Mouse (Mus musculus) activated CD4-positive, CD25-positive, alpha-beta regulatory T cell, adult 4 months (primary cell): ENCODE measurements around the gene Tvp23b. TPM values are rescaled to one million over a fixed set of nuclear protein-coding genes. Genes with fewer than 3 reads are reported as not detected.

Experiments
- ATAC-seq: one replicate; pipeline ENCODE4 v1.8.0; 2017
- polyA plus RNA-seq, 2 experiments: library from polyadenylated mRNA; unstranded; fragments of 100-300 nt; shearing (Covaris generic); gene quantifications; one replicate each; pipeline ENCODE4 v1.2.1; 2017

Tvp23b gene
- 10 to 100 TPM; 51.3 to 60.7 TPM for polyA plus RNA-seq

- ATAC-seq, result peak; percentile 92
These were observed at the start of gene Tvp23b for GRCm38 (mm10) chr11:62879220-62880048. TSS of gene Tvp23b (plus strand) at chr11:62879455.

GRCm38 (mm10) chr11:62830387-62830786 lies 48.9 kb upstream of the Tvp23b start:
- no peak for ATAC-seq

- ATAC-seq, result no peak
These were observed 47.3 kb upstream of the Tvp23b start for GRCm38 (mm10) chr11:62831906-62832305.

DNA sequence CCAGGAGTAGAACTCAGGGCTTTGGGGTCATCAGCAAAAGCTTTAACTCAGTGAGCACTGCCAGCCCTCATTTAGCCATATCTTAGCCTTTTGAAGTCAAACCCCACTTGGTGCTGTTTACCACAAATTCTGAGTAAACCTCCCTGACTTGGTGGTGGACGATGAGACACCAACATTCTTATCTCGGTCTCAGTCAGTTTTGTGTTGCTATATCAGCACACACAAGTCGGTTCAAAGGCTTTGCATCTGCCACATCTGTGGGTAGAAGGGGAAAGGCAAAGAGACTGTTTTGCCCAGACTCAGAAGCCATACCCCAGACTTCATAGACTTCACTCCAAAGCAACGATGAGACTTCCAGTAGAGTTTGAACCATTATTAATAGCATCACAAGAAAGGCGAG lies 34.7 kb upstream of the Tvp23b start:
- ATAC-seq, result no peak

DNA sequence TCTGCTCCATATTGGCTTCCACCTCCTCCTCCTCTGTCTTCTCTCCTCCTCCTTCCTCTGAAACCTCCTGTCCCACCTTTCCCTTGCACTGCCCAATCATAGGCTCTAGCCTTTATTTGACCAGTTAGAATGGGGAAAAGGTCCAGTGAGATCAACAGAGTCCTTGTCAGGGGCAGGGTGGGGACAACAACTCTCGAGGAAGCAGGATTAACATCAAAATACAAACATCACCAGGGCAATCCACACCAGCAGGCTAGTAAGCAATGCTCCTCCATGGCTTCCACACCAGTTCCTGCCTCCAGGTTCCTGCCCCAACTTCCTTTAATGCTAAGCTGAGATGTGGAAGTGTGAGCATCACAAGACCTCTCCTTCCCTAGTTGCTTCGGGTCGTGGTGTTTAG lies 33.5 kb upstream of the Tvp23b start:
- ATAC-seq, result no peak

DNA sequence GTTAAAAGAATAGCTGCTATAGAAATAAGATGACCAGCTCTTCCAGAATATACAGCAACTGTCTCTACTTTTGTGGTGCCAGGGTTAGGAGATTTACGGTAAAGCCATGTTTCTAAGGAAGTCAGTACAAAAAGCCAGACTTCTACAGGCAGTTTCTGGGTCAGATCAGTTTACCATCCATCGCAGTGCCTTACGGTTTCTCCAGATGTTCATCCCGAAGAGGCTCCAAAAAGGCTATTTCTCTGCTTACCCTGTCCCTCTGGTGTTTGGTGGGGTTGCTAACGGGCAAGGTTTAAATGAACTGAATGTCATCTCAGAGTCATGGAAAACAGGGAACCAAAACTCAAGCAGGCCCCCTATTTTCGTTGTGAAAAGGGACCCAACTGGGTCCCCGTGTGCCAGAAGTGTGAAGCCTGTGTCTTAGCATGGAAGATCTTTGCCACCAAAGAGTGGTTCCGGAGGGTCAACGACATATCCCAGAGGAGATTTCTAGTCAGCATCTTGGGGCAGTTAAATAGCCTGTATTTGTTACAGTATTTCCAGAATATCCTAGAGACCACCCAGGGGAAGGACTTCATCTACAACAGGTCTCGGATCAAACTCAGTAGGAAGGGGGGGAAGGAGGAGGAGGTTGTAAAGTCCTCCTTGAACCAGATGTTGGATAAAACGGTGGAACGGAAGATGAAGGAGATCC lies 32.1 kb upstream of the Tvp23b start, which contains the start of gene Fbxw10:
TSS of gene Fbxw10 (plus strand) at position 109 of the 694 bp plus-strand sequence.
- ATAC-seq, result peak; percentile 71

DNA sequence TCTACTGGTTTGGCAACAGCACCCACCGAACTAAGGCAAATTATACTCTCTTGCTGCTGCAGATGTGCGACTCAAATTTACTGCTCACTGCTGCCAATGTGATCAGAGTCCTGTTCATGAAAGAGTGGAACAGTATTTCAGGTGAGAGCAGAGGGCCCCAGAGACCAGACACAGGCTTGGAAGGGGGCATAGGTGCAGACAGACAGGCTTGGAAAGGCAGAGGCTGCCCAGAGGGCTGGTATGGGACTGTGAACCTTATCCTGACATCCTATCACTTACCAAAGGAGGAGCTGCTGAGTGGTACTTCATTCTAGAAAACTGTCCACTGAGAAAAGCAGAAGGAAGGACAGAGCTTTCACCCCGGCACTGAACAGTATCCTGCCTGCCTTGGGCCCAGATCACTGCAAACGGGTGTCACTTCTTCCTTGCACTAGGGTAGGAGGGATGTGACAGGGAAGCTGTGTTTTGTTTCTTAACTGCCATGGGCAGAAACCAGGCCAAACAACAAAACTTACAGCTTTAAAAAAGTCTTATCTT lies 31.5 kb upstream of the Tvp23b start:
- ATAC-seq, result no peak

DNA sequence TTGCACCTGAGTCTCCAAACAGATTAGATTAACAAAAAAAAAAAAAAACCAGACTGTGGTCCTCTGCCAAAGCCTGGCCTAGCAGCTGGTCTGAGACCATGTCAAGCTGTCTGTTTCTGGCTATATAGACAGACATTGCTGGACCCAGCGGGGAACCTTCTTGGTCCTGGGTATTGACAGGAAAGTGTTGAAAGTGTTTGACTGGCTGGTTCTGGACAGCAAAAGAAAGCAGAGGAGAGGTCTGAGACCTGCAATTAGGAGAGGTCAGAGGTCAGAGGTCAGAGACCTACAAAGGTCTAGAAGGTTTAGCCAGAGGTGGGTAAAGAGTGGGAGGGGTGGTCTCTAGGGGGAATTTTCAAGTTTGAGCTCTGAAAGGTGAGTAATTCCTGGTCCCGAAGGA lies 31.0 kb upstream of the Tvp23b start:
- ATAC-seq, result no peak

- ATAC-seq, result no peak
These were observed 28.1 kb upstream of the Tvp23b start for GRCm38 (mm10) chr11:62851199-62851598.

DNA sequence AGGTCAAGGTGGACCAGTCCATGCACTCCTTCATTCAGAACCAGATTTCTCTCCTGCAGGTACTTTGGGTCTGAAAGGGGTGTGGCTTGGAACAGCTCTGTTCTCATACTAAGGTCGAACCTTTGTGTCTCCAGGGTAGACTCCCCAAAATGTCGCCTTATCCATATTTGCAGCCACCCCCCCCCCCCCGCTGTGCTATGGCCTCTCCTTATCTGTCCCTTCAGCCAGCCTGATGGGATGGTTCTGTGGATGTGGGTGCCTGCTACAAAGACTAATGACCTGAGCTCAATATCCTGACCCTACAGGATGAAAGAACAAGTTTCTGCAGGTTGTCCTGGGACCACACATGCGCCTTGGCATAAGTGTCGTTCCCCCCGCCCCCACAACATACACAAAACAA lies 25.9 kb upstream of the Tvp23b start:
- no peak for ATAC-seq

- no peak for ATAC-seq
These were observed 13.7 kb upstream of the Tvp23b start for GRCm38 (mm10) chr11:62865562-62865961.

DNA sequence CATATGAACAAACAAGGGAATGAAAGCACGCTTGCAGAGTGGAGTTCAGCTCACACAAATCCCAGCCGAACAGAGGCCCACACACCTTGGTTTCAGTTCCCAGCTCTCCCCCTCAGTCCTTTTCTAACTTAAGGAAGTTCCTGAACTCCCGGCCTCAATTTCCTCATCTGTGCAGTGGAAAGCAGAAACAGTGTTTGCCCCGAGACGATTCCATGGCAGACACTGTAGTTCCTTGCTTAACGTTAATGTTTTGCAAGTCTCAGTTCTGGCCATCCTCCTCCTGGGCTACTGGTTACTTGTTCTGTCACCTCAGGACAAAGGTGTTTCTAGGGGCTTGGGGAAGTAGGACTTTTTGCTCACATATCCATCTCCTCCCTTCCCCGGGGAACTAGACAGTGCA lies 12.6 kb upstream of the Tvp23b start:
- ATAC-seq, result no peak

GRCm38 (mm10) chr11:62869201-62869600 lies 10.1 kb upstream of the Tvp23b start:
- no peak for ATAC-seq

DNA sequence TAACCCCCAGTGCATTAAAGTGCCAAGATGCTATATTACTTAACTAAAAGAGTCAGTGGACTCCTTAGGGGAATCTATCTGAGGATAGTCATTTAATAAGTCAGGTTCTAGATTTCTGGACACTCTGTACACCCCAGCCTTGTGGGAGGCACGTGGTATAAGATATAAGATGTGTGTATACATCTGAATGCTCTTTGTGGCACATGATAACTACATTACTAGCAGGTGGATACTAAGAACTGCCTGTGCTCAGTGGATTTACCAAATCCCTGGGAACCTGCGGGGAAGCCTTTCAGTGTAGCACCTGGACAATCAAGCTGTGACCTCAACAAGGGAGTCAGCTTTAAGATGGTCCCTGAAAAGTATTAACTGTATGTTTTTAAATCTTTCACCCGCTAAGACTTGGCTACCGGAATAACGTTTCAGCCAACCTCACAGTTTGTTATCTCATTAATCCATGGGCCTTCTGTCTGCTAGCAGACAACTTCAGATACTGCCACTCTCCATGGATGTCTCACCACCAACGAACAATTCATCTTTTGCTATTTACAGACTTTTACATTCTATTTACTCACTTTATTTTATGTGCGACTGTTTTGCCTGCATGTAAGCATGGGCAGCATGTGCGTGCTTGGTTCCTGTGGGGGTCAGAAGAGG lies 9.4 kb upstream of the Tvp23b start:
- ATAC-seq, result no peak

- ATAC-seq, result no peak
These were observed 5.8 kb upstream of the Tvp23b start for GRCm38 (mm10) chr11:62873479-62873878.

- no peak for ATAC-seq
These were observed 3.6 kb upstream of the Tvp23b start for GRCm38 (mm10) chr11:62875696-62876095.

DNA sequence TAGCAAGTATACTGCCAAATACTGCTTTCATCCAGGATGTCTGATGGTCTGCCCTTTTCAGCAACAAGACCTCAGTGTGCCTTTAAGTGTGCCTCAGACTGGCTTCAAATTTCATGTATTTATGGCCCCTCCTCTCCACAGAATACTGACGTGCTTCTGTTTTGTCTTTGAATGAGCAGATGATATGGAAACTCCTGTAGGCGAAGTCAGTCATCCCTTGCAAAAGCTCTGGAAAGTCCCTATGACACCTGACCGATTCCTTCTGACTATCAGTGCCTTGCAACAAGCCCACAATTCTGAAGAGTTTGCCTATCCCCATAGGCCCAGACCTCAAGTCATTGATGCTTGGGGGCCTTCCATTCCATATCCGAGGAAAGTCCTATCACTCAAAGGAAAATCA lies 2.8 kb upstream of the Tvp23b start:
- peak; percentile 10 for ATAC-seq

DNA sequence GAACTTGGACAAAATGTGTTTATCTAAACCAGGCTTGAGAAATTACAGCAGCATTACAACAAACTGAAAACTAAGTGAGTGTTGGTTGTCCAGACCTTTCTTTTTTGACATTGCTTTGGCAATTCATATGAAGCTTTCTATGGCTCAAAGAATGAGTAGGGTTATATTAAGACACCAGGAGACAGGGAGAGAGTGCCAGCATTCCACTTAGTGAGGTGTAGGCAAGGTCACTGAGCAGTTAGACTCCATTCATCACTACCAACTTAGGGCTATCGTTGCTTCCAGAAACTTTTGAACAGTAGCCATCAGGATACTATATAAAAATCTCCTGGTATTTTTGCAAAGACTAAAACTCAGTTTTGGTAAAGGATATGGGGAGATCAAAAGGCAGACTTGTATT lies 1.9 kb upstream of the Tvp23b start:
- ATAC-seq, result no peak

DNA sequence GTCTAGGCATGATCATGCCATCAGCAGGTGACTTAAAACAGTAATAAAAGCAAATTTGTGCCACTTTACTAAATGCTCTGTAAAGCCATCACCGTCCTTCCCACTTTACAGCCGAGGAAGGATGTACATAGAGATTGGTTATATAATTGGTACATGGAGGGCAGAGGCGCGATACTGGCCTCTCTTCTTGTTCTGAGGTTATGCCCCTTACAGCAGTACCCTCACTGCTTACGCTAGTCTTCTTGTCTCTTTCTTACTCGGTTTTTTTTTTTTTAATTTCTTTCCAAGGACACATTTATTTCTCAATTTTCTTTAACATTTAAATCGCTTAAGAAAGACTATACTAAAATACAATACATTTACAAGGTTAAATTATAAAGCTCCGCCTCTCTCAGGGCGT lies 527 bp upstream of the Tvp23b start:
- no peak for ATAC-seq

DNA sequence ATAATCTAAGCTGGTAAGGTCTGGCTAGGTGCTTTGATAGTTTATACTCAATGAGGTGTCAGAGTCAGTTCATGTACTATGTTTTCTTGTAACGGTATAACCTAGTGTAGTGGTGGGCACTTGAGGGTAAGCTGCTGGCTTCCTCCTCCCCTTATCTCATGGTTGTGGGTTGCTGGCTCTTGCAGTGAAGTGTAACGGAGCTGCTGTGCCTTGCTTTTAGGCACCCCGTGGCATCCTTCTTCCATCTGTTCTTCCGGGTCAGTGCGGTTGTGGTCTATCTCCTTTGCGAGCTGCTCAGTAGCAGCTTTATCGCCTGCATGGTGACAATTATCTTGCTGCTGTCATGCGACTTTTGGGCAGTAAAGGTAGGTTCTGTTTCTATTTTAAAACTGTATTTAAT lies 4.2 kb downstream of the Tvp23b start:
- ATAC-seq, result no peak

GRCm38 (mm10) chr11:62885323-62885722 lies 6.1 kb downstream of the Tvp23b start:
- ATAC-seq, result no peak

DNA sequence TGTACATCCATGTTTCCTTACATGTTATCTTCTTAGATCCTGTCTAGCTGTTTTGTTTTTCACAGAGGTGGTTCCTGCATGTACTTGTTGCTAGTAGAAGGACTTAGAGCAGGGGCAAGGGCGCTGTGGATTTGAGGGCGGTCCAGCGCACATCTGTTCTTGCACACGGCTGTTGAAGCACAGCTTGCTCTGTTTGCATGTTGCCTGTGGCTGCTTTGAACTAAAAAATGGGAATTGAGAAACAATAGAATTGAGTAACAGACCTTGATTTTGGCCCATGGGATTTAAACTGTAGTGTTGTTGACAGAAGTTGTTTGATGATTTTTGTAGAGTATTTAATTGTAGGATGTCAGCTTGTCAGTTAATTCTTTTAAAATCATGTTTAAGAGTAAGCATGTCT lies 11.5 kb downstream of the Tvp23b start:
- ATAC-seq, result no peak

- no peak for ATAC-seq
These were observed 12.5 kb downstream of the Tvp23b start for GRCm38 (mm10) chr11:62891763-62892162.
